Mouse (Mus musculus) lung, embryonic 16.5 days (tissue): ENCODE data around the gene Zc3h12c. TPM values are rescaled to one million over a fixed set of nuclear protein-coding genes. Genes with fewer than 3 reads are reported as not detected.

Experiments
- ATAC-seq: fragments of 200-750 bp; cut with Nextera tagmentation; 2 replicates; pipeline ENCODE4 v1.8.0; 2017; ENCODE audit warnings: low read depth, mild to moderate bottlenecking, moderate library complexity
- H3K27ac ChIP-seq: fragments of 300-500 bp; sonication (generic); 2 replicates; pipeline ENCODE4 v1.5.1; 2014; ENCODE audit warnings: mild to moderate bottlenecking, control low read depth, low read length
- H3K27me3 ChIP-seq: fragments of 300-500 bp; sonication (generic); 2 replicates; pipeline ENCODE4 v1.6.1; 2014; ENCODE audit warnings: low read depth, low read length, mixed read lengths; ENCODE audit not compliant: control insufficient read depth, insufficient read depth
- H3K36me3 ChIP-seq: fragments of 300-500 bp; sonication (generic); 2 replicates; pipeline ENCODE4 v1.6.1; 2014; ENCODE audit warnings: low read length; ENCODE audit not compliant: control insufficient read depth, insufficient read depth
- H3K4me1 ChIP-seq: fragments of 300-500 bp; sonication (generic); replicated peaks from 2 replicates; pipeline ENCODE4 v1.6.1; 2014; ENCODE audit warnings: low read length, mixed read lengths; ENCODE audit not compliant: control insufficient read depth, insufficient read depth
- H3K4me2 ChIP-seq: fragments of 300-500 bp; sonication (generic); 2 replicates; pipeline ENCODE4 v1.6.1; 2014; ENCODE audit warnings: low read depth, low read length, control low read depth
- H3K4me3 ChIP-seq: fragments of 300-500 bp; sonication (generic); 2 replicates; pipeline ENCODE4 v1.5.1; 2014; ENCODE audit warnings: mild to moderate bottlenecking, low read length, control low read depth
- H3K9ac ChIP-seq: fragments of 300-500 bp; sonication (generic); 2 replicates; pipeline ENCODE4 v1.6.1; 2014; ENCODE audit warnings: low read length, control low read depth
- H3K9me3 ChIP-seq: fragments of 300-500 bp; sonication (generic); 2 replicates; pipeline ENCODE4 v1.6.1; 2016; ENCODE audit warnings: low read length; ENCODE audit not compliant: control insufficient read depth
- WGBS: fragments of 180-500 bp; shearing (Covaris S2); extraction: QIAGEN DNeasy Blood & Tissue Kit; methylation state at CpG from one replicate; pipeline ENCODE4 v1.1.7; 2014; 5-methylcytosine and 5-hydroxymethylcytosine counted together
- polyA plus RNA-seq: library from polyadenylated mRNA; unstranded; fragments of >200 nt; fragmentation: Nextera tagmentation; extraction: Ambion mirVana; gene quantifications from 2 replicates; pipeline ENCODE4 v1.2.1, GENCODE M21; 2015

Gene Zc3h12c
- polyA plus RNA-seq, 1 experiment from 2014 or later, result 2.3 TPM

DNA sequence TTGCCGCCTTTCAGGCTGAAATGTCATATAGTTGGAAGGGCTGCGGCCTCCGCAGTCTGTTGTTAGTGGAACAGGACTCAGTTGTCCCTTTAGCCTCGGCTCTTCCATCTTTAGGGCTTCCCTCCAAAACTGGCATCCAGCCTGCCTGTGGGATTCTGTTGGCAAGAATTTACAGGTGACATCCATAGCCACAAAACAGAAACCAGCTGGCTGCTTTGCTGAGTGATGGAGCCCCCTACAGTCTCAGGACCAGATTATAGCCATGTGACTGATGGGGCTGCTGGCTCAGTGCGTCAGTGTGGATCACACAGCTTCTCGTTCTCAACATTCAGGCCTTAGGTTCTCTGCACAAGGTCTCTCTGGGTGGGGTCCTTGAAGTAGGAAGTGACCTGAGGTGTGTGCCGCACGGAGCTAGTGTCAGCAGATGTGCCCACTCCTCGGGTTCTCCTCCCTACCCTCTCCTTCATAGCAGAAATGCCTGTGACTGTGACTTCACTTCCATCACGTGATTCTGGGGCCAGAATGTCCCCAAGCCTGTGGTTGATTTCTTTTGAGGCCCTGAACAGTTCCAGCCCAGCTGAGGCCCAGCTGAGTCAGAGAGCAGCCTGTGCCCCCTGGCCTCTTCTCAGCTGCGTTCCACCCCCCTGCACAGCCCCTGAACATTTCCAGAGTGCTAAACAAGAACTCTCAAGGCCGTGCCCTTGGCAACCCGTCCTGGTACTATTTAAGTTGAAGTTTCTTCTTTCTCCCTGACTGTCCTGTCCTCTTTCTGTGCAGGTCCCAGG lies 66.1 kb downstream of the Zc3h12c start:
- H3K4me2 ChIP-seq, result no peak overlapping the region
- WGBS, result 64% methylated on average over 13 of the region's 13 CpGs
- H3K9ac ChIP-seq, result no peak overlapping the region
- H3K27ac ChIP-seq, result no peak overlapping the region
- no peak overlapping the region for H3K4me3 ChIP-seq
- no peaks in the 10 kb centered on the region for H3K9me3 ChIP-seq
- no peaks in the 10 kb centered on the region for H3K4me1 ChIP-seq
- H3K27me3 ChIP-seq, result no peaks in the 10 kb centered on the region
- H3K36me3 ChIP-seq, result no peaks in the 10 kb centered on the region
- ATAC-seq, result no peak

DNA sequence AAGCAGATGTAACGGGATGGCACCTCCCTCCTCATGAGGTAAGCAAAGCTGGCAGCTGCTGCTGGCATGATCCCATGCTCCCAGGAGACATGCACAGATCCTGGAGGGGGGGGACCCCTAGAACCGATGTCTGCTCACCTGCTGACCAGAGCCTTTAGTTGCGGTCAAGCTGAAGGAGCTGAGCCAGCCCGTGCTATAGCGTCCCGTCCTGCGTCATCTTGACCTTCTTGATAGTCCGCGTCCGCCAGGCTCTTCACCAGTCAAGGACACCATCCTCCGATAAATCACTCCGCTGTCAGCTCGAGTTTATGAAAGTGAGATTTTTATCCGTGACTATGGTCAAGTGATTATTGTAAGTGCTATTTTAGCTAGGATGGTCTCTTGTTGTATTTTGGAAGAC lies 67.9 kb downstream of the Zc3h12c start:
- ATAC-seq, result no peak
- Histone ChIP-seq H3K4me1 (no peaks in the 10 kb centered on the region), H3K27me3 (no peaks in the 10 kb centered on the region), H3K4me3 (no peak overlapping the region), H3K27ac (no peak overlapping the region), H3K9ac (no peak overlapping the region), H3K4me2 (no peak overlapping the region), H3K9me3 (no peaks in the 10 kb centered on the region), H3K36me3 (no peaks in the 10 kb centered on the region)
- 83% methylated on average over 14 of the region's 14 CpGs for WGBS

DNA sequence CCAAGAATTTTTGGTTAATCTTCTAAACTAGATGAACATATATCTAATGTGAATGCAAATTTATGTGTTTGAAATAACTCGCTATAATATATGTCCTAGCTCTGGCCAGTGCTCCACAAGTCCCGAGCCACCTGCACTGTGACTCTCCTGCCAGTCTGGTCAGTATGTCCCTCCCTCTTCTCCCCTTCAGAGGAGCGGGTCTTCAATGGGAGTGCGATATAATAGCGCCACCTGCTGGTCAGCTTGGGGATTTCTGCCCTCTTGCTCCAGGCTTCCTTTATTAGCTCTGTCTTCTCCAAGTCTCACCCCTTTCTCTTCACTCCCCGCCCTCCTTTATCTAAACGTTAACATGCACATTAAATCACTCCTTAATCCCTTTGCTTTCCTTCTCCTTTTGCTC lies 69.8 kb downstream of the Zc3h12c start:
- Histone ChIP-seq H3K9me3 (no peaks in the 10 kb centered on the region), H3K27me3 (no peaks in the 10 kb centered on the region), H3K4me1 (peaks cover 5% of the 10 kb centered on the region; the same call in 1 of the 2 replicates), H3K4me2 (no peak overlapping the region), H3K36me3 (no peaks in the 10 kb centered on the region), H3K4me3 (no peak overlapping the region), H3K27ac (no peak overlapping the region), H3K9ac (no peak overlapping the region)
- 0% methylated on average over 7 of the region's 7 CpGs for WGBS
- peak; percentile 75 for ATAC-seq

DNA sequence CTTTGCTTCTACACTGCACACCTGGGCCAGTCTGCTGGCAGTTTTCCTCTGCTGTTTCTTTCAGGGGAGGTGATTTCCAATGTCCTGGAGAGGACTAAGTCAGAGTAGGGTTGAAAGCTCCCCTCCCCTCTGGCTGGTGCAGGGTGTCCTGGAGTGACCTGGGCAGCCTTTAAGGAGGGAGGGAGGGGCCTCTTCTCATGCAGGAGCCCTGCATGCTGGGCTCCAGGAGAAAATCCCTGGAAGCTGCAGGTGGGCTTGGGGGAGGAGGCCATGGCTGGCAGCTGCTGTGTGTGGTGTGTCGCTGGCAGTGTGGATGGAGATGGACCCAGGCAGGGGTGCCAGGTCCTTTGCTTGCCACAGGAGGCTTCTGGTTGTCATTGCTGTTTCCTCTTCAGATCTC lies 71.0 kb downstream of the Zc3h12c start:
- ATAC-seq, result no peak
- Histone ChIP-seq H3K4me2 (no peak overlapping the region), H3K36me3 (no peaks in the 10 kb centered on the region), H3K27me3 (no peaks in the 10 kb centered on the region), H3K27ac (no peak overlapping the region), H3K9me3 (no peaks in the 10 kb centered on the region), H3K4me3 (no peak overlapping the region), H3K4me1 (peaks cover 5% of the 10 kb centered on the region; the same call in 1 of the 2 replicates), H3K9ac (no peak overlapping the region)
- 25% methylated on average over 1 of the region's 1 CpGs for WGBS

DNA sequence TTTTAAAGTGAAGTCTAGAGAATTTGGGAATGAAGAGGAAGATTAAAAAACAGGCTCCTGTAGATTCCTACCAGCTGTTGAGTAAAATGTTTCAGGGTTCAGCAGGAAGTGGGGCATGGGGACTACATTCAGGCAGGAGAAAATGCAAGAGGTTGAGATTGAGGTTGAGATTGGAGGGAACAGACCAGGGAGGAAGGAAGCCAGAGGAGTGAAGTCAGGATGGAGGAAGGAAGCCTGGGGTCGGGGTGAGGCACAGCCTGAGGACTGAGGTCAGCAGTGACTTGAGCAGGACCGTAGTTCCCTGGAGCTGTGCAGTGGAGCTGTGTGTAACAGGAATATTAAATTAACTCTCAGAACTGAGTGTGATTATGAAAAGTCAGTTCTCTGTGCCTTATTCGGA lies 72.7 kb downstream of the Zc3h12c start:
- no peak overlapping the region for H3K27ac ChIP-seq
- H3K9ac ChIP-seq, result no peak overlapping the region
- H3K4me2 ChIP-seq, result no peak overlapping the region
- peaks cover 5% of the 10 kb centered on the region; the same call in 1 of the 2 replicates for H3K4me1 ChIP-seq
- H3K9me3 ChIP-seq, result no peaks in the 10 kb centered on the region
- H3K27me3 ChIP-seq, result no peaks in the 10 kb centered on the region
- H3K36me3 ChIP-seq, result no peaks in the 10 kb centered on the region
- no peak overlapping the region for H3K4me3 ChIP-seq
- WGBS, result 57% methylated on average over 3 of the region's 3 CpGs
- no peak for ATAC-seq

DNA sequence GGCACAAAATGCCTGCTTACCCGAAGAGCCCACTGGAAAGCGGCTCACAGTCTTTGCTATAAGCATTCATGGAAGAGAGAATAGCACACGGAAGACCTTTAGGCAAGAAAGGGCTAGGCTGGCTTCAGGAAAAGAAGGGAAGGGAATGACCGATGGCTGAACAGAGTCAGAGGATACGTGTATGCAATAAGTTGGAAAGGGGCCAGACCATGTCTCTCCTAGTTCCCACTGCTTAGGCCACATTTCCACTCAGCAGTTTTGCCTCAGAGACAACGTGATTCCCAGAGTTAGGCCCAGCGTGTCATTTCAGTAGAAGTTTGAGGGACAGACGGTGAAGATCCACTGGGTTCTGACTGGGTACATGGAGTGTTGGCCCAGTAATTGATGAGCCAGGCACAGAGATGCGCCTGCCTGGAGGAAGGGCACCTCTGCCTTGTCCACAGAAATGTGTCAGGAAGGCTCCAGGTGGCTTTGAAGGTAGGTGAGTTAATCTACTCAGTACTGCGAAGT lies 73.8 kb downstream of the Zc3h12c start:
- Histone ChIP-seq H3K4me3 (no peak overlapping the region), H3K27ac (no peak overlapping the region), H3K4me2 (no peak overlapping the region), H3K9ac (no peak overlapping the region), H3K27me3 (no peaks in the 10 kb centered on the region), H3K36me3 (no peaks in the 10 kb centered on the region; the same call in 1 of the 2 replicates), H3K9me3 (no peaks in the 10 kb centered on the region), H3K4me1 (peaks cover 5% of the 10 kb centered on the region; the same call in 1 of the 2 replicates)
- peak; percentile 48; the same call in 1 of the 2 replicates for ATAC-seq
- 61% methylated on average over 10 of the region's 10 CpGs for WGBS

DNA sequence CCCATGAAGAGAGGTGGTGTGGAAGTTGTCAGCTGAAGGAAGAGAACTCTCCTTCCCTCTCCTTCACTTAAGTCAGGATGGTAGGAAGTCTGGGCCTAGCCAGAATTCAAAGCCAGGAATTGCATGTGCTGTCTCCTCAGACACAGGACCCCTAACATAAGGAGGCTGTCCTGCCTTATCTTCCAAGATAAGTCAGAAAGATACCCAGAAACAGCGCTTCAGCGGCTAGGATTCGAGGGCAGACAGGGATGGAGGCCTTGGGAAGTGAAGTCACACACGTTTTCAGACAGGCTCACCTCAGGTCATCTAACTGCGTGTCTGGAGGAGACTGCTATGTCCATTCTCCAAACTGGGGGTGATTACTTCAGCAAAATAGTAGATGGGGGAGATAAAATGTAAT lies 74.4 kb downstream of the Zc3h12c start:
- H3K9ac ChIP-seq, result no peak overlapping the region
- H3K4me3 ChIP-seq, result no peak overlapping the region
- H3K4me1 ChIP-seq, result peaks cover 5% of the 10 kb centered on the region; the same call in 1 of the 2 replicates
- 62% methylated on average over 5 of the region's 5 CpGs for WGBS
- no peaks in the 10 kb centered on the region; the same call in 1 of the 2 replicates for H3K36me3 ChIP-seq
- no peaks in the 10 kb centered on the region for H3K9me3 ChIP-seq
- H3K27ac ChIP-seq, result no peak overlapping the region
- no peak for ATAC-seq
- no peaks in the 10 kb centered on the region for H3K27me3 ChIP-seq
- H3K4me2 ChIP-seq, result no peak overlapping the region

DNA sequence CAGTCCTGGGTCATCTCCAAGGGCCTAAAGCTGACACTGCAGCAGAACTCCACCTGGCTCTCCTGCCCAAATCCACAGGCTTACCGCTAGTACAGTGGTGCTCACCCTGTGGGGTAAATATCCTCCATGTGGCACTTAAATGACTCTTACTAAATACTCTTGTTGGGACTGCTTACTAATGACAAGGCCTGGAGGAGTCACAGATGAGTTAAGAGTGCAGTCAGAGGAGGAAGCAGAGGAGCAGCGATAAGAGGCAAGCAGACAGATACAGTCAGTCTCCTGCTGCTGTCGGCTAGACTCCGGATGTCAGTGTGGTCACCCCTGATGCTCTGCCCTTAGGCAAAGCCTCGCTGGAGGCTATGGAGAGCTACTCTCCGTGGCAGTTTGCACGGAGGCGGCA lies 75.3 kb downstream of the Zc3h12c start:
- Histone ChIP-seq H3K27ac (no peak overlapping the region), H3K4me3 (no peak overlapping the region), H3K36me3 (peaks cover 4% of the 10 kb centered on the region), H3K4me2 (no peak overlapping the region), H3K4me1 (peaks cover 5% of the 10 kb centered on the region; the same call in 1 of the 2 replicates), H3K9me3 (no peaks in the 10 kb centered on the region), H3K9ac (no peak overlapping the region), H3K27me3 (no peaks in the 10 kb centered on the region)
- 0 out of 2 replicates have a peak, but pooled peaks have one; percentile 15 for ATAC-seq
- 68% methylated on average over 8 of the region's 8 CpGs for WGBS

DNA sequence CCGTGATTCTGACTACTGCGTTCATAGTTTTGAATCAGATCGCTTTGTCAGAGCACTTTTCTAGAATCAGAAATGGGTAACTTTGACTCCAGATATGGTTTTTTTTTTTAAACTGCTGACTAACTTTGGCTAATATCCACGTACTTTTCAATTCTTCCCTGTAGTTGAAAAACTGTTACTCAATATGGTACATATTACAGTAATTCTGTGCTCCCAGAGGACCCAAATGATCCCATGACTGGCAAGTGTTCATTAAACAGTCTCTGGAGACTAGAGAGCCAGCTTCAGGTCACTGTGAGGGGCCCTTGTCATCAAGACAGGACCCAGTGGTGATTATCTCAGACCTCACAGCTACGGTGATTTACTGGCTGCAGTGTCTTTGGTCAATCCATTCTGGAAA lies 76.1 kb downstream of the Zc3h12c start:
- no peak overlapping the region for H3K9ac ChIP-seq
- WGBS, result 84% methylated on average over 5 of the region's 5 CpGs

More for the DNA sequence above, 76.1 kb downstream of the Zc3h12c start:
- H3K27ac ChIP-seq, result no peak overlapping the region
- H3K27me3 ChIP-seq, result no peaks in the 10 kb centered on the region
- peaks cover 5% of the 10 kb centered on the region; the same call in 1 of the 2 replicates for H3K4me1 ChIP-seq
- no peak for ATAC-seq
- H3K4me3 ChIP-seq, result no peak overlapping the region
- no peak overlapping the region for H3K4me2 ChIP-seq
- no peaks in the 10 kb centered on the region for H3K9me3 ChIP-seq
- H3K36me3 ChIP-seq, result peaks cover 10% of the 10 kb centered on the region
